Comparison of ENCODE assay signal across 7 mouse cellular contexts in the genomic region with DNA sequence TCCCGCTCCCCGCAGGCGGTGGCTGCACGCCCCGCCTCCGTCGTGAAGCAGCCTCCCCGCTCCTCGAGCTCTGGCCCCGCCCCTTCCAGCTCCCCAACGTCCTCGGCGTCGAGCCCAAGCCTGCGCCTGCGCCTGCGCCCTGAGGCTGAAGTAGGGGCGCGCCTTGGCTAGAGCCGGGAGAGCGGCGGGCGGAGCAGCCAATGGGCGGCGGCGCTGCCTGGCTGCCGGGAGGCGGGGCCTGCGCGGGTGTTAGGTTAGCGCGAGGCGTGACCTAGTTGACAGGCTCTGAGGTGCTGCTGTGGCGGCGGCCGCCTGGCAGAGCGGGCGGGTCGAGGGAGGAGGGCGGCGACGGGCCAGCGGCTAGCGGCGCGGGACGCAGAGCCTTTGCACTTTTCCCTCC. TPM values are rescaled to one million over a fixed set of nuclear protein-coding genes. Genes with fewer than 3 reads are reported as not detected.
DNase-seq lines count a peak whose midpoint lies in the region; ATAC-seq and TF ChIP-seq lines count a peak whose summit lies in the region.

A gene (plus strand): TSS at position 131 of the 400 bp plus-strand sequence.

- H3K9me3 ChIP-seq in limb, embryonic 12.5 days, result no peaks in the 10 kb centered on the region
- H3K9me3 ChIP-seq in midbrain, embryonic 15.5 days, result no peaks in the 10 kb centered on the region

- H3K27me3 ChIP-seq in limb, embryonic 12.5 days, result peaks cover 4% of the 10 kb centered on the region
- H3K27me3 ChIP-seq in midbrain, embryonic 15.5 days (replicated peaks), result no peaks in the 10 kb centered on the region

- peak within 1 kb of the TSS; percentile 74 for H3K4me3 ChIP-seq in embryonic fibroblast, embryonic 13.5 days (ENCODE audit: insufficient read depth, low read length)
- H3K4me3 ChIP-seq in limb, embryonic 12.5 days (replicated peaks), result peak within 1 kb of the TSS; percentile 83
- H3K4me3 ChIP-seq in midbrain, embryonic 15.5 days, result peak within 1 kb of the TSS; percentile 79

- no peaks in the 10 kb centered on the region for H3K36me3 ChIP-seq in limb, embryonic 12.5 days
- H3K36me3 ChIP-seq in midbrain, embryonic 15.5 days (replicated peaks), result no peaks in the 10 kb centered on the region

- H3K9ac ChIP-seq in limb, embryonic 12.5 days (replicated peaks), result peak within 1 kb of the TSS; percentile 70
- H3K9ac ChIP-seq in midbrain, embryonic 15.5 days, result peak within 1 kb of the TSS; percentile 71

- WGBS in limb, embryonic 12.5 days, result under 1% methylated on average over 42 of the region's 47 CpGs
- under 1% methylated on average over 47 of the region's 47 CpGs for WGBS in midbrain, embryonic 15.5 days

- peak; percentile 99 for DNase-seq in brain, adult 2 months (ENCODE audit: low read depth, low spot score)
- DNase-seq in heart, adult 8-10 months (ENCODE audit: low spot score), result peak; percentile 96
- peak; percentile 99 for DNase-seq in kidney, adult 8-10 months
- peak; percentile 75 to 78 for DNase-seq in spleen, adult 18-20 months

- TF ChIP-seq CTCF in embryonic fibroblast, embryonic 13.5 days (IDR thresholded peaks at IDR 0.05; ENCODE audit: borderline replicate concordance, insufficient read depth, low read length), result no peak

- H3K27ac ChIP-seq in embryonic fibroblast, embryonic 13.5 days (ENCODE audit: insufficient read depth, low read length), result no peak within 1 kb of the TSS
- H3K27ac ChIP-seq in limb, embryonic 12.5 days, result no peak within 1 kb of the TSS
- peak within 1 kb of the TSS; percentile 83 for H3K27ac ChIP-seq in midbrain, embryonic 15.5 days

- H3K4me2 ChIP-seq in limb, embryonic 12.5 days, result peak within 1 kb of the TSS; percentile 91
- H3K4me2 ChIP-seq in midbrain, embryonic 15.5 days, result peak within 1 kb of the TSS; percentile 81

- peak; percentile 63 for TF ChIP-seq POLR2A in embryonic fibroblast, embryonic 13.5 days (IDR thresholded peaks at IDR 0.05; ENCODE audit: low read depth, low read length)

- ATAC-seq in limb, embryonic 12.5 days (ENCODE audit: insufficient number of reproducible peaks, insufficient read depth, low FRiP score, low TSS enrichment, low read depth), result peak; percentile 98
- ATAC-seq in midbrain, embryonic 15.5 days (replicated peaks), result peak; percentile 99

- H3K4me1 ChIP-seq in embryonic fibroblast, embryonic 13.5 days (ENCODE audit: control insufficient read depth, insufficient read depth, low read length), result no peaks in the 10 kb centered on the region
- peaks cover 8% of the 10 kb centered on the region; the same call in 1 of the 2 replicates for H3K4me1 ChIP-seq in limb, embryonic 12.5 days (replicated peaks)
- H3K4me1 ChIP-seq in midbrain, embryonic 15.5 days, result peaks cover 11% of the 10 kb centered on the region

RNA-seq across cellular contexts. Expression of the gene that starts here (rescaled TPM):
- polyA plus RNA-seq in embryonic fibroblast, embryonic 13.5 days (2011; ENCODE audit: insufficient read length, low read depth, missing spikeins), result 5.8 and 8.6 TPM in 2 replicates
- total RNA-seq in heart, adult 8-10 months (2022), result 1 to 10 TPM; 7.0 to 9.1 (median 8.7) TPM
- polyA plus RNA-seq in limb, embryonic 12.5 days (2016; fragmentation: Nextera tagmentation; extraction: Ambion mirVana), result 36.8 and 37.2 TPM in 2 replicates
- polyA plus RNA-seq in midbrain, embryonic 15.5 days (2015; fragmentation: Nextera tagmentation; extraction: Ambion mirVana), result 84.4 and 90.5 TPM in 2 replicates
